ENCODE assay signal across 8 mouse cellular contexts in genomic region chr7:84424670-84425385, GRCm38 (mm10). TPM values are rescaled to one million over a fixed set of nuclear protein-coding genes. Genes with fewer than 3 reads are reported as not detected.
A peak's percentile ranks its signal among the peaks of the same experiment; 100 is the strongest.
DNase-seq lines count a peak whose midpoint lies in the region; ATAC-seq and TF ChIP-seq lines count a peak whose summit lies in the region.

No protein-coding gene starts in this region.

- no peak overlapping the region for H3K4me3 ChIP-seq in cerebellum, adult 2 months (replicated peaks; ENCODE audit: insufficient read depth, low read depth, low read length)

- DNase-seq in cerebellum, adult 2 months, result peak in 1 of 2 experiments; percentile 18
- no peak for DNase-seq in cerebellum, adult 11-12 months
- DNase-seq in ovary, postnatal 36 days (ENCODE audit: low spot score), result peak; percentile 9
- no peak for DNase-seq in ovary, postnatal 14 days (ENCODE audit: low spot score)
- DNase-seq in embryo, embryonic 11 days, result peak; percentile 56
- DNase-seq in layer of hippocampus, adult 8-10 months (ENCODE audit: low spot score in 2 of 2), result peak; percentile 29 to 48
- DNase-seq in heart, postnatal 25 days (ENCODE audit: low spot score), result no peak

- 77% methylated on average over 7 of the region's 7 CpGs for WGBS in cerebellum, adult 2 months

- no peak for TF ChIP-seq POLR2A in cerebellum, adult 2 months (IDR thresholded peaks at IDR 0.05; ENCODE audit: borderline replicate concordance, insufficient read depth, low read length)

- TF ChIP-seq CTCF in cerebellum, adult 2 months (IDR thresholded peaks at IDR 0.05; ENCODE audit: borderline replicate concordance, insufficient read depth, low read depth, low read length), result peak; percentile 40; the same call in 1 of the 2 replicates

- intact Hi-C loops in heart, postnatal 25 days (cut with DNase I), result no loop called here

- H3K27me3 ChIP-seq in cerebellum, adult 2 months (ENCODE audit: control insufficient read depth, insufficient read depth, low read length), result no peaks in the 10 kb centered on the region

- no peaks in the 10 kb centered on the region for H3K4me1 ChIP-seq in cerebellum, adult 2 months (ENCODE audit: control insufficient read depth, insufficient read depth, low read length)

- ATAC-seq in erythroid progenitor cell, adult 5-6 weeks (replicated peaks; ENCODE audit: low FRiP score, poor library complexity, severe bottlenecking), result no peak

- no peak overlapping the region for H3K27ac ChIP-seq in cerebellum, adult 2 months (ENCODE audit: insufficient read depth, low read length)

RNA-seq across cellular contexts. Expression of gene Arnt2, which starts 14.9 kb away (rescaled TPM):
- polyA plus RNA-seq in cerebellum, adult 2 months (2012; rRNA removed), result 57.0 and 60.9 TPM in 2 replicates
- total RNA-seq in layer of hippocampus, adult 8-10 months (2022), result 100 to 1,000 TPM; 149 to 171 (median 168) TPM
- total RNA-seq in erythroid progenitor cell, adult 5-6 weeks (2015; ENCODE audit: low replicate concordance), result not detected in 2 replicates
- total RNA-seq in erythroid progenitor cell, adult 5-6 weeks (2017; ENCODE audit: low replicate concordance), result under 0.01 TPM in 1 of 2 replicates, not detected in the other
- under 1 TPM; 0.18 to 0.92 TPM for total RNA-seq in heart, postnatal 25 days (2021)

Comparison
In these comparisons a context has a peak if more than half of its experiments do, and no peak if none do; other contexts are left out.
1. DNase-seq: peak in ovary, postnatal 36 days (single experiment), embryo, embryonic 11 days (single experiment) and layer of hippocampus, adult 8-10 months (2 of 2); none in cerebellum, adult 11-12 months (single experiment), ovary, postnatal 14 days (single experiment) and heart, postnatal 25 days (single experiment).
2. RNA of gene Arnt2, which starts 14.9 kb away (total RNA-seq): 149 to 171 TPM in layer of hippocampus, adult 8-10 months; 0.18 to 0.92 TPM in heart, postnatal 25 days and under 0.01 TPM in erythroid progenitor cell, adult 5-6 weeks; every median in the first group is over 10 times any median in the second.